Comparison of ENCODE assay signal across 24 mouse cellular contexts in genomic region chr11:84553821-84554450, GRCm38 (mm10). TPM values are rescaled to one million over a fixed set of nuclear protein-coding genes. Genes with fewer than 3 reads are reported as not detected.
DNase-seq lines count a peak whose midpoint lies in the region; ATAC-seq lines count a peak whose summit lies in the region.
"Had no signal": no experiment of that assay in that cellular context is flagged by ENCODE, and none has a peak within 500 bp of the region (broad histone marks: within the 10 kb centered on the region; RNA-seq: fewer than 3 reads in every experiment).

No protein-coding gene starts in this region.

- no peak overlapping the region for H3K9ac ChIP-seq in hindbrain, embryonic 16.5 days (ENCODE audit: low read depth, low read length)
- H3K9ac ChIP-seq in hindbrain, embryonic 11.5 days (ENCODE audit: low read depth, low read length): no peak overlapping the region
- no peak overlapping the region for H3K9ac ChIP-seq in forebrain, embryonic 16.5 days (replicated peaks; ENCODE audit: low read depth, low read length)
- H3K9ac ChIP-seq: embryonic facial prominence, embryonic 15.5 days; heart, embryonic 13.5 days; midbrain, embryonic 15.5 days; stomach, embryonic 15.5 days had no signal

- no peak overlapping the region for H3K4me3 ChIP-seq in hindbrain, embryonic 16.5 days (ENCODE audit: low read length)
- H3K4me3 ChIP-seq in hindbrain, embryonic 11.5 days (ENCODE audit: low read depth, low read length): no peak overlapping the region
- no peak overlapping the region for H3K4me3 ChIP-seq in forebrain, embryonic 16.5 days (replicated peaks; ENCODE audit: low read length)
- H3K4me3 ChIP-seq: embryonic facial prominence, embryonic 15.5 days; heart, embryonic 13.5 days; megakaryocyte, embryonic 14.5 days; midbrain, embryonic 15.5 days; stomach, embryonic 15.5 days had no signal

- H3K4me1 ChIP-seq in hindbrain, embryonic 16.5 days (ENCODE audit: control insufficient read depth, insufficient read depth, low read depth, low read length): no peaks in the 10 kb centered on the region; the same call in 1 of the 2 replicates
- H3K4me1 ChIP-seq in hindbrain, embryonic 11.5 days (replicated peaks; ENCODE audit: control insufficient read depth, insufficient read depth, low read length): no peaks in the 10 kb centered on the region
- H3K4me1 ChIP-seq in forebrain, embryonic 16.5 days (replicated peaks; ENCODE audit: control insufficient read depth, insufficient read depth, low read length): peaks cover 2% of the 10 kb centered on the region; the same call in 1 of the 2 replicates
- H3K4me1 ChIP-seq: embryonic facial prominence, embryonic 15.5 days; heart, embryonic 13.5 days; megakaryocyte, embryonic 14.5 days; midbrain, embryonic 15.5 days; stomach, embryonic 15.5 days had no signal

- no peaks in the 10 kb centered on the region for H3K9me3 ChIP-seq in hindbrain, embryonic 16.5 days (ENCODE audit: control insufficient read depth, low read length)
- H3K9me3 ChIP-seq in hindbrain, embryonic 11.5 days (ENCODE audit: control insufficient read depth, low read length): no peaks in the 10 kb centered on the region
- H3K9me3 ChIP-seq in forebrain, embryonic 16.5 days (ENCODE audit: control insufficient read depth, low read length): no peaks in the 10 kb centered on the region
- H3K9me3 ChIP-seq: heart, embryonic 13.5 days; midbrain, embryonic 15.5 days; stomach, embryonic 15.5 days had no signal

- DNase-seq in hindbrain, embryonic 11.5 days (ENCODE audit: low spot score): no peak
- DNase-seq in cerebellum, adult 8-10 months: peak; percentile 71
- no peak for DNase-seq in neural tube, embryonic 10.5 days (ENCODE audit: extremely low spot score, low spot score)
- DNase-seq in layer of hippocampus, postnatal 14 days (ENCODE audit: low spot score in 2 of 2): no peak
- DNase-seq: B cell, adult 2 months; gastrocnemius, postnatal 10 days; heart, adult 11 months; kidney, adult 18-20 months; layer of hippocampus, postnatal 36 days; lung, adult 18-20 months; right cerebral cortex, postnatal 25 days; thymus, adult 2 months had no signal

- no peaks in the 10 kb centered on the region for H3K27me3 ChIP-seq in hindbrain, embryonic 16.5 days (replicated peaks; ENCODE audit: control insufficient read depth, insufficient read depth, low read length)
- no peaks in the 10 kb centered on the region for H3K27me3 ChIP-seq in hindbrain, embryonic 11.5 days (ENCODE audit: control insufficient read depth, insufficient read depth, low read length)
- H3K27me3 ChIP-seq in forebrain, embryonic 16.5 days (replicated peaks; ENCODE audit: control insufficient read depth, insufficient read depth, low read length): peaks cover 31% of the 10 kb centered on the region
- H3K27me3 ChIP-seq: midbrain, embryonic 15.5 days; stomach, embryonic 15.5 days had no signal

- peak; percentile 84 for ATAC-seq in hindbrain, embryonic 16.5 days
- no peak for ATAC-seq in hindbrain, embryonic 11.5 days (ENCODE audit: low FRiP score)
- ATAC-seq in cerebellum, adult (ENCODE audit: insufficient number of reproducible peaks, low FRiP score, low TSS enrichment): peak; percentile 52; the same call in 1 of the 2 replicates
- peak; percentile 80 for ATAC-seq in forebrain, embryonic 16.5 days
- ATAC-seq: midbrain, embryonic 15.5 days had no signal

- 69% methylated on average over 14 of the region's 14 CpGs for WGBS in hindbrain, embryonic 16.5 days
- 86% methylated on average over 14 of the region's 14 CpGs for WGBS in hindbrain, embryonic 11.5 days
- 52% methylated on average over 14 of the region's 14 CpGs for WGBS in forebrain, embryonic 16.5 days

- no peak overlapping the region for H3K27ac ChIP-seq in hindbrain, embryonic 16.5 days (ENCODE audit: low read depth, low read length)
- H3K27ac ChIP-seq in hindbrain, embryonic 11.5 days (ENCODE audit: low read depth, low read length): no peak overlapping the region
- H3K27ac ChIP-seq in forebrain, embryonic 16.5 days (ENCODE audit: low read length): no peak overlapping the region
- H3K27ac ChIP-seq: embryonic facial prominence, embryonic 15.5 days; heart, embryonic 13.5 days; kidney, postnatal 0 days; midbrain, embryonic 15.5 days; stomach, embryonic 15.5 days had no signal

- H3K36me3 ChIP-seq in hindbrain, embryonic 16.5 days (ENCODE audit: control insufficient read depth, insufficient read depth, low read length): no peaks in the 10 kb centered on the region
- no peaks in the 10 kb centered on the region for H3K36me3 ChIP-seq in hindbrain, embryonic 11.5 days (ENCODE audit: control insufficient read depth, insufficient read depth, low read length)
- no peaks in the 10 kb centered on the region for H3K36me3 ChIP-seq in forebrain, embryonic 16.5 days (ENCODE audit: control insufficient read depth, insufficient read depth)
- H3K36me3 ChIP-seq: embryonic facial prominence, embryonic 15.5 days; heart, embryonic 13.5 days; midbrain, embryonic 15.5 days; stomach, embryonic 15.5 days had no signal

- no peak overlapping the region for H3K4me2 ChIP-seq in hindbrain, embryonic 16.5 days (ENCODE audit: low read length)
- no peak overlapping the region for H3K4me2 ChIP-seq in hindbrain, embryonic 11.5 days (replicated peaks; ENCODE audit: low read depth, low read length)
- H3K4me2 ChIP-seq in forebrain, embryonic 16.5 days (ENCODE audit: low read length): no peak overlapping the region
- H3K4me2 ChIP-seq: embryonic facial prominence, embryonic 15.5 days; heart, embryonic 13.5 days; liver, embryonic 11.5 days; midbrain, embryonic 15.5 days; stomach, embryonic 15.5 days had no signal

RNA-seq across cellular contexts. Expression of gene Lhx1, which starts 28.6 kb away (rescaled TPM):
- 35.9 and 43.0 TPM in 2 replicates for polyA plus RNA-seq in hindbrain, embryonic 16.5 days (2015; fragmentation: Nextera tagmentation; extraction: Ambion mirVana)
- polyA plus RNA-seq in hindbrain, embryonic 11.5 days (2014; fragmentation: Nextera tagmentation; extraction: Ambion mirVana): 53.3 and 57.3 TPM in 2 replicates
- 2.7 and 3.0 TPM in 2 replicates for polyA plus RNA-seq in forebrain, embryonic 16.5 days (2015; fragmentation: Nextera tagmentation; extraction: Ambion mirVana)
- total RNA-seq in layer of hippocampus, postnatal 14 days (2021): 1 to 10 TPM in 1 of 2 experiments, under 1 TPM in 1; 0.91 to 1.6 TPM
- total RNA-seq: gastrocnemius, postnatal 10 days; heart, postnatal 25 days had no signal
- polyA plus RNA-seq: heart, embryonic 13.5 days; spleen, adult 2 months had no signal

RNA-seq across cellular contexts. Expression of gene Aatf, which starts 40.6 kb away (rescaled TPM):
- 51.0 and 52.1 TPM in 2 replicates for polyA plus RNA-seq in hindbrain, embryonic 16.5 days (2015; fragmentation: Nextera tagmentation; extraction: Ambion mirVana)
- 59.9 and 64.5 TPM in 2 replicates for polyA plus RNA-seq in hindbrain, embryonic 11.5 days (2014; fragmentation: Nextera tagmentation; extraction: Ambion mirVana)
- 56.9 and 58.5 TPM in 2 replicates for polyA plus RNA-seq in forebrain, embryonic 16.5 days (2015; fragmentation: Nextera tagmentation; extraction: Ambion mirVana)
- total RNA-seq in layer of hippocampus, postnatal 14 days (2021): 10 to 100 TPM; 19.8 to 23.4 TPM
